Mouse (Mus musculus): ENCODE results near the gene Msh5.

DNA sequence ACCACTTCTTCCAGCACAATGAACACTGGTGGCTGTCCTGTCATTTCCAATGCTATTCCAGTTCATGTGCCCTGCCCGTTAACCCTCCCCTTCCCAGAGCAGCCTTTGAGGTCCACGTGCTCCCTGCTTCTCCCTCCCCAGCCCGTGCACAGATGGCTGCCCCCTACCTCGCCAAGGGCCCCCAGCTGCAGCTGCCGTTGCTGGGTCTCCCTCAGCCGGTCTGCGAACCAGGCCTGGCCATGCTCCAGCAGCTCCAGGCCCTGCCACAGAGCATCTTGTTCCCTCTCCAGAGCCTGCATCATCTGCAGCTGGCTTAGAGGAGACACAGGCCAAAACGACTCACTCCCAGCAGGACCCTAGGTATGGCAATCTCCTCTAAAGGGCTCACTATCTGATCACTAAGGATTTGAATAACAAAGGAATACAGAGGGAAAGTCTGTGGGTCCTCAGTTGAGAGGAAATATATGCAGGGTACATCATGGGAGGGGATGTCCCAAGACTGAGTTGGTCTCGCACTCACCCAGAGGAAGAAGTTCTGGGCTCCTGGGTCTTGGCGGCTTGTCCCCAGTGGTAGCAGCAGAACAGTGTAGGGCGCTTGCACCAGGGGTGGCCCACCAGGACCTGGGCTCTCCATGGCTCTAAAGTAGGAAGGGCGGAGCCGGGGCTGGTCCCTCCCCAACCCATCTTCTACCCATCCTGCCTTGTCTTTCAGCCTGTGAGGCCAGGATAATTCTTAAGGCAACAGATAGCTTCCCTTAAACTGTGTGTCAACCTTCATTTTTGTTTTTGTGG lies 19.1 kb downstream of the Msh5 start, which contains the start of gene Sapcd1:
- TF ChIP-seq CTCF (IDR thresholded peaks at IDR 0.05; ENCODE audit: low read depth) = no peak
- no peak for TF ChIP-seq EP300 (optimal IDR thresholded peaks at IDR 0.05)

Data from stomach, postnatal 0 days (tissue).